Mouse (Mus musculus): Measurements from ENCODE around the gene Txnrd2.

- TF ChIP-seq GATA1 (IDR thresholded peaks at IDR 0.05; ENCODE audit: low read length): no peak
- TF ChIP-seq TAL1 (IDR thresholded peaks at IDR 0.05; ENCODE audit: low read length): no peak
Measured at GRCm38 (mm10) chr16:18447243-18447642, 21.1 kb downstream of the Txnrd2 start.
